Mouse (Mus musculus) gastrocnemius, adult 2 months (tissue): ENCODE data around the gene Mrps12. TPM values are rescaled to one million over a fixed set of nuclear protein-coding genes. Genes with fewer than 3 reads are reported as not detected.
A peak's percentile ranks its signal among the peaks of the same experiment; 100 is the strongest.

Experiments used
- DNase-seq: peaks from one replicate; pipeline ENCODE4 v3.0.0; 2022
- H3K27ac ChIP-seq: fragments of 200-600 bp; 2 replicates; pipeline ENCODE4 v1.8.1; 2022; ENCODE audit warnings: mild to moderate bottlenecking
- H3K4me3 ChIP-seq: fragments of 200-600 bp; 2 replicates; pipeline ENCODE4 v1.8.1; 2022; ENCODE audit warnings: mild to moderate bottlenecking, moderate library complexity
- CTCF ChIP-seq: fragments of 200-600 bp; IDR thresholded peaks from 2 replicates; pipeline ENCODE4 v1.8.1; 2022; ENCODE audit warnings: antibody characterized with exemption, mild to moderate bottlenecking, moderate library complexity
- intact Hi-C: fragments of 180-260 bp; cut with DNase I; formaldehyde crosslinking; loops from one replicate; pipeline ENCODE4 v1.15.1; 2025
- total RNA-seq, 2 experiments: library from RNA; stranded (reverse); gene quantifications; 2 replicates each; pipeline ENCODE4 v1.2.3; 2021

Gene Mrps12
- total RNA-seq, 2 experiments from 2014 or later = 36.0 to 41.0 TPM

GRCm38 (mm10) chr7:28774164-28774563 lies 32.5 kb upstream of the Mrps12 start:
- DNase-seq = peak; percentile 70
- TF ChIP-seq CTCF = no peak
- Histone ChIP-seq H3K4me3 (no peak overlapping the region; the same call in 1 of the 2 replicates), H3K27ac (peak overlapping the region; percentile 76)
- intact Hi-C loops = no loop called here

- peak overlapping the region; percentile 76 for H3K27ac ChIP-seq
- no peak for DNase-seq
- intact Hi-C loops = no loop called here
- H3K4me3 ChIP-seq = no peak overlapping the region
- no peak for TF ChIP-seq CTCF
These were observed 31.5 kb upstream of the Mrps12 start for GRCm38 (mm10) chr7:28773163-28773562.

- Histone ChIP-seq H3K4me3 (no peak overlapping the region), H3K27ac (no peak overlapping the region)
- no peak for DNase-seq
- no peak for TF ChIP-seq CTCF
- intact Hi-C loops = no loop called here
These were observed 30.2 kb upstream of the Mrps12 start for GRCm38 (mm10) chr7:28771867-28772266.

GRCm38 (mm10) chr7:28770309-28770708 lies 28.7 kb upstream of the Mrps12 start:
- DNase-seq = no peak
- intact Hi-C loops = no loop called here
- Histone ChIP-seq H3K27ac (no peak overlapping the region), H3K4me3 (no peak overlapping the region)
- TF ChIP-seq CTCF = no peak

- no peak for DNase-seq
- intact Hi-C loops = loop anchor here (10.0 kb wide), 1 partner anchor 405 kb away; the partner anchor contains the start of genes Ggn and Spred3
- no peak overlapping the region for H3K27ac ChIP-seq
- no peak for TF ChIP-seq CTCF
- H3K4me3 ChIP-seq = no peak overlapping the region
These were observed 27.9 kb upstream of the Mrps12 start for GRCm38 (mm10) chr7:28769414-28769958.

GRCm38 (mm10) chr7:28767462-28767965 lies 25.9 kb upstream of the Mrps12 start, which contains the start of gene Nfkbib:
TSS of gene Nfkbib (minus strand) at chr7:28767512.
- TF ChIP-seq CTCF = no peak
- no peak for DNase-seq
- intact Hi-C loops = loop anchor here (10.0 kb wide), 1 partner anchor 407 kb away; the partner anchor contains the start of genes Ggn and Spred3
- Histone ChIP-seq H3K4me3 (peak within 1 kb of the TSS; percentile 91), H3K27ac (peak within 1 kb of the TSS; percentile 97)

- H3K27ac ChIP-seq = peak overlapping the region; percentile 97
- intact Hi-C loops = loop anchor here (10.0 kb wide), 1 partner anchor 408 kb away; the partner anchor contains the start of genes Ggn and Spred3
- peak overlapping the region; percentile 91 for H3K4me3 ChIP-seq
- DNase-seq = no peak
- no peak for TF ChIP-seq CTCF
These were observed 25.3 kb upstream of the Mrps12 start for GRCm38 (mm10) chr7:28766910-28767309.

GRCm38 (mm10) chr7:28766173-28766879 lies 24.7 kb upstream of the Mrps12 start, which contains the start of gene Sirt2:
TSS of gene Sirt2 (plus strand) at chr7:28766735.
- peak within 1 kb of the TSS; percentile 97 for H3K27ac ChIP-seq
- intact Hi-C loops = loop anchor here (10.0 kb wide), 1 partner anchor 408 kb away; the partner anchor contains the start of genes Ggn and Spred3
- TF ChIP-seq CTCF = peak; percentile 26; the same call in 1 of the 2 replicates

GRCm38 (mm10) chr7:28765211-28765610 lies 23.6 kb upstream of the Mrps12 start:
- no peak for DNase-seq
- no peak for TF ChIP-seq CTCF
- H3K27ac ChIP-seq = peak overlapping the region; percentile 97
- H3K4me3 ChIP-seq = peak overlapping the region; percentile 91
- intact Hi-C loops = loop anchor here (10.0 kb wide), 1 partner anchor 410 kb away; the partner anchor contains the start of genes Ggn and Spred3

More at GRCm38 (mm10) chr7:28766173-28766879, 24.7 kb upstream of the Mrps12 start, which contains the start of gene Sirt2:
- peak within 1 kb of the TSS; percentile 91 for H3K4me3 ChIP-seq
- DNase-seq = peak; percentile 97

GRCm38 (mm10) chr7:28761907-28762306 lies 20.3 kb upstream of the Mrps12 start:
- intact Hi-C loops = loop anchor here (2.0 to 10.0 kb wide), 2 partner anchors 17 to 413 kb away; partner anchors contain the start of genes Ggn and Spred3
- no peak for DNase-seq
- H3K4me3 ChIP-seq = no peak overlapping the region
- no peak for TF ChIP-seq CTCF
- no peak overlapping the region for H3K27ac ChIP-seq

- no peak for DNase-seq
- no peak overlapping the region for H3K4me3 ChIP-seq
- TF ChIP-seq CTCF = no peak
- no peak overlapping the region for H3K27ac ChIP-seq
- intact Hi-C loops = no loop called here
These were observed 17.0 kb upstream of the Mrps12 start for GRCm38 (mm10) chr7:28758623-28759022.

- intact Hi-C loops = no loop called here
- no peak for TF ChIP-seq CTCF
- H3K27ac ChIP-seq = no peak within 1 kb of the TSS
- H3K4me3 ChIP-seq = no peak within 1 kb of the TSS
- DNase-seq = no peak
These were observed 14.5 kb upstream of the Mrps12 start, which contains the start of gene Ccer2 for GRCm38 (mm10) chr7:28756079-28756478. TSS of gene Ccer2 (plus strand) at chr7:28756174.

GRCm38 (mm10) chr7:28749935-28750334 lies 8.3 kb upstream of the Mrps12 start:
- intact Hi-C loops = no loop called here
- DNase-seq = no peak
- H3K27ac ChIP-seq = no peak overlapping the region
- no peak overlapping the region for H3K4me3 ChIP-seq
- no peak for TF ChIP-seq CTCF
